Mouse (Mus musculus) small intestine, adult 2 months (tissue): Measurements from ENCODE around the gene Cd19.

Experiments used
- CTCF ChIP-seq: fragments of 200-500 bp; IDR thresholded peaks from 2 replicates; pipeline ENCODE4 v1.5.1; 2012; ENCODE audit warnings: low read depth, mild to moderate bottlenecking, control low read depth, inconsistent platforms, low read length, moderate library complexity, mixed read lengths; ENCODE audit not compliant: insufficient replicate concordance, insufficient read length; ENCODE audit errors: extremely low read depth
- POLR2A ChIP-seq: fragments of 200-500 bp; IDR thresholded peaks from 2 replicates; pipeline ENCODE4 v1.6.1; 2012; ENCODE audit warnings: low read depth, mild to moderate bottlenecking, control low read depth, inconsistent platforms, low read length, moderate library complexity

DNA sequence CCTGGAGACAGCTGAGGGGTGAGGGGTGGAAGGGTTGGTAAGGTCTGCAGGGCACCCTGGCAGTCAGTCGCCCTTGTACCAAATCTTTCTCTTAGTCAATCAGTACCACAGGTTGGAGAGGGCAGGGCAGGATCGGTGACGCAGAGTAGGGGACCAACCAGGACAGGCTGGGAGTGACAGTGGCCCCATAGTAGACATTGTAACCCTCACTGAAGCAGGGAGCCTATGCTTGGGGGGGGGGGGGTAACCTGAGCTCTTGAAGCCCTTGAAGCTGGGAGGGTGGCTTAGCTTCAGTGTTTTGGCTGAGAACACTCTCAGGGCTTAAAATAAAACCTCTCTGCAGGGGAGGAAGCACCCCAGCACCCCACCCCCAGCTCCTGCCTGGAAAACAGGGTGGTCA is 46.9 kb upstream of the Cd19 start:
- TF ChIP-seq POLR2A (no peak), CTCF (no peak)
